Mouse (Mus musculus) left cerebral cortex, postnatal 10 days (tissue): ENCODE data around the gene Cpped1. TPM values are rescaled to one million over a fixed set of nuclear protein-coding genes. Genes with fewer than 3 reads are reported as not detected.

Source experiments
- DNase-seq, 2 experiments: peaks; one replicate each; pipeline ENCODE4 v3.0.0; 2021 to 2022; ENCODE audit warnings: low spot score in 2 of 2, mixed read lengths in 1 of 2; ENCODE audit errors: extremely low spot score in 1 of 2
- intact Hi-C: fragments of 180-260 bp; cut with DNase I; formaldehyde crosslinking; loops from one replicate; pipeline ENCODE4 v1.15.1; 2025
- total RNA-seq, 2 experiments: library from RNA; stranded (reverse); gene quantifications; 2 replicates each; pipeline ENCODE4 v1.2.3; 2021

Cpped1 gene
- 10 to 100 TPM; 28.3 to 29.4 TPM for total RNA-seq

DNA sequence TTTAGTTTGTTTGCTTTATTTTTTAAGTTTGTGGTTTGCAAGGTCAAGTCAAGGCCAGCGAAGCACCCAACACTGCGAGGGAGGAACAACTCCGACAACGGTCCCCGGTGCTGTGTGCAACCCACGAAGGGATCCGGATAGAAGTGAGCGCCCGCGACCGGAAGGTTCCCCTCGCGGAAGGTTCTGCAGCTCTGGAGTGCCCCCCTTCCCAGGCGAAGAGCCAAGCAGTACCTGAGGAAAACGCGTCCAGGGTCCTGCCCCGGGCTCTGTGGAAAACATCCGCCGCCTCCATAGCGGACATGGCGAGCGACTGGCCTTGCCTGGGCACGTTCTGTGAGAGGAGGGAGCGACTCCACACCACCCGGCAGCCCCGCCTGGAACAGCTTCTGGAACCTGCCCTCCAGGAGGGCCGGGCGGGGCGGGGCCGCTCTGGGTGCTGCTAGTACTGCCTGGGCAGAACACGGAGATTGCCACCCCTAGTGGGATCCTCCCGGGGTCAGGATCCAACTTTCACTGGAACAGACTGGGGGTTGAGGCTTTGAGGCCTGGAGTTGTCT is at the start of gene Cpped1:
Cpped1 (minus strand) TSS at position 411 of the 557 bp plus-strand sequence.
- intact Hi-C loops = no loop called here

DNA sequence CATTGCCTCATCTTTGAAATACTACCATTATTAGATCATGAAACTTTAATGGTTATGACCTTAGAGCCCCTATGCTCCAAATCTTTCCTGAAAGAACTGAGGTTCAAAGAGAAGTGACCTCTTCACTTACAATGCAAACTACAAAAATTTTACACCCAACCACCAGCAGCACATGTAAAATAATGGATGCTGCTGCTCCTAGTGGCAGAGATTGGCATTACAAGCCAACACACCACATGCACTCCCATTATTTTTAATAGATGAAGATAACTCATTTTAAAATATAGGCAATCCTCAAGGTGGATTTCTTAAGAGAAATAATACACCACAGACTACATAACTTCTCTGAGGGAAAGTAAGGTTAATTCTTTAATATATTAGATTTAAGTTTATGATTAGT is 31.2 kb upstream of the Cpped1 start:
- intact Hi-C loops = no loop called here
- DNase-seq = no peak

More for the DNA sequence above, at the start of gene Cpped1:
- peak; percentile 83 to 92 for DNase-seq

DNA sequence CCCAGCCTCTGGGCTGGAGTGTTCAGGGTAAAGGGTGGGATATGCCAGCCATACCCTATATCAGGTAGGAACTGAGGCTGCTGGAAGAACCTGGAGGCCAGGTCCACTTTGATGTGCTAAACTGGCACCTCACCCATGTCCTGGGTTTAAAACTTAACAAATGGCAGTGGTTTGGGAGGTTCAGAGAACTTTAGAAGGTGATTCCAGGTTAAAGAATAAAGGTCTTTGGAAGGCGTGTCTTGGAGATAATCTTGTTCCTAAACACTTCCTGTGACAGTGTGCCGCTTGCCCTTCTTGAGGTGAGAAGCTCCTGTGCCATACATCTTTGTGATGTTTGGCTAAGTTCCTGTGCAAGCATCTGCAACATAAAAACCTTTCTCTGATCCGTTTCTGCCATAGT is 1.6 kb upstream of the Cpped1 start:
- no peak for DNase-seq
- intact Hi-C loops = no loop called here

DNA sequence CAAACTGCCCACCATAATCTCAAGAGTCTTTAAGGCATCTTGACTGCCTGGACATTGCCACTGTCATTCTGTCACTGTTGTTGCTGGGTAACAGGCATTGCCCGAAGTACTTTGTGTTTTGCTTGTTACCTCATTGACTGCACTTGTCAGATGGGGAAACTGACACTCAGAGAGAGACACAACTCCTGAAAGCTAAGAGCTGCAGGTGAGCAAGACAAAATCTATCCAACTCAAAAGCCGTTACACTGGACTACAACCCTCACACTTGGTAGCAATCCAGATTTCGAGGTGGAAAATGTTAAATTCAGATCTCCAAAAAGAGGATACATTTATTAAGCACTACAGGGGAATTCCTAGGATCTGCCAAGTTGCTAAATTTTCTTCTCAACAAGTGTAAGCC is 572 bp upstream of the Cpped1 start:
- intact Hi-C loops = no loop called here
- DNase-seq = no peak

DNA sequence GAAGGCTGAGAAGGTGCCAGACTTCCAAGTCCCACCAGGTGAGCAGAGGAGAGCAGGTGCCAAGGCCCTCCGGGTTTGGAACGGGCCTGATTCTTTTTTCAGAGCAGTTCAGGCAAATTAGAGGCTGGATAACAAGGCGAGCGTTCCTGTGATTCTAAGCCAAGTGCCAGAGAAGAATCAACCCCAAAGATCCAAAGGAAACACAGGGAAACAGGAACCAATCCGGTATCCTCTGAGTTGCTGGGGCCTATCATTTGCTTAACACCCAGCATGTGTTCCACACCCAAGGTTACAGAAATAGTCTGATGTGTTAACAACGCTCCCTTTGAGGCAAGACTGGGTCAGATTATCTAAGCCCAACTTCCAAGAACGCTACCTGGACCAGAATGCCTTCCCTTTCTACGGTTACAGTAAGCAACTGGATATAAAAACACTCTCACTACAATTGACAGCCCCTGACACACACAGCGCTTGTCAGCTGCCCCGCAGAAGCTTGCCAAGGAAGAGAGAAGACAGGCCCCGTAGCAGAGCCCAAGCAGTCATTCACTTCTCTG is 707 bp downstream of the Cpped1 start:
- no peak for DNase-seq
- intact Hi-C loops = no loop called here

DNA sequence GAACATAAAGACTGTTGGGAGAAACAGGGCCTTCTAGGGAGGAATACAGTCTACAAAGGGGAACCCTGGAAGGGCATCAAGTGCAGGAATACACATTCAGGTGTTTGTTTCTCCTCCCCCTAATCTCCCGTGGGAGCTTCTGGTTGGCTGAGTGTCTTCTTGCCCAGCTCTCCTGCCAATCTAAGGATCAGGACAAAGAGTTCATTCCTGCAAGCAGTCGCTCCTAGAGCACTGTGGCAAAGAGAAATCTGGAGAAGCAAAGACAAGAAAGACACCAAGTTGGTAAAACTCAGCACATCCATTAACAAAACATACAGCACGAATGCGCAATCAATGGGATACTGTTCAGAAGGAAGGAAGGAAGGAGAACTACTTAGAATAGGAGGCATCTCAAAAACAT is 1.4 kb downstream of the Cpped1 start:
- intact Hi-C loops = no loop called here
- DNase-seq = no peak

DNA sequence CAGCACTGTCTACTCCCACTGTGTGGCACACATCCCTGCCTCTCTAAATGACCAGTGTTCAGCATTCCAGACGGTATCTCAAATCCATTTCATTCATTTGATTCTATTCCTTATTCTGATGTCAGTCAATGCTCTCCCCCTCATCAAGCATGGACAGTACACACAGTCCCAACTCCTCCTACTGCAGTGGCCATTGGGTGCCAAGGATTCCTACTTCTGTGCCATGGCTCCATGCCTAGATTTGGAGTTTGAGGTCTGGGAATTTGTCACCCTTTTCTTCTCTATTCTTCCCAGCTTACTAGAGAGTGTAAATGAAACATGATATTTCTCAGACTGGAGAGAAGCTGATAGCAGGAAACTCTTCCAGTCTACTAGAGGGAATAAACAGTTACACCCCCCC is 2.3 kb downstream of the Cpped1 start:
- intact Hi-C loops = no loop called here
- no peak for DNase-seq

DNA sequence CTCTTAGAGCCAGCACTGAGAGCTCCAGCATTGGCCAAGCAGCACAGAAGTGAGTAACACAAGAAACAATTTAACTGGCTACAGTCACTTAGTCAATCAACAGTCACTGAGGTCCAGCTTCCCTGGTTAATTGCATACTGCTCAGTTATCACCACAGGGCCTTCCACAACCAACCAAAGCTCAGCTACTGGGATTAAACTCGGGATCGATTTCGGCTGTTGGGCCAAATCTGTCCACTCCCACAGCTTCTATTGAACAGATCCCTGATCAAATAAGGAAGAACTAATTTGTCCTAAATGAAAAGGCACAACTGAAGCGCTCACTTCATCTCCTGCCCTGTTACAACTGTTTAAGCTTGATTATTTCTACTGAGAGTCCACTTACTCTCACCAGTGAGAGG is 4.0 kb downstream of the Cpped1 start:
- intact Hi-C loops = no loop called here
- no peak for DNase-seq

DNA sequence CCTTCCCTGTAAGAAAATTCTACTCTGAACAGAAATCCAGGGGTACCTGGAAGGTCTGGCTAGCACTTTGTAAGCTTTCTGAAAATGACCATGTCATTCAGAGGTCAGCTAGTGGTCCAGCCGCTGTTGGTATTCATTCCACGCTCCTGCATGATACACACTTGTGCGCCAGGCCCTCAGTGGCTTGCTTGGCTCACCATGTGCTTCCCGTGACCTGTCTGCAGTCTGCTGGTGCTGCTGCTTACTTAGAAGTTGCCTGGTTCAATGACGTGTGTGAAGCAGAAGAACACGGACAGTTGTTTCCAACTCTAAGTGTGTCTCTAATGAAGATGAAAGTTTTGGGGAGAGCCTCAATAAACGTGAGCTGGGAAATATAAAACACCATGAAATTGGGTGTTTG is 7.2 kb downstream of the Cpped1 start:
- intact Hi-C loops = no loop called here
- DNase-seq = no peak

DNA sequence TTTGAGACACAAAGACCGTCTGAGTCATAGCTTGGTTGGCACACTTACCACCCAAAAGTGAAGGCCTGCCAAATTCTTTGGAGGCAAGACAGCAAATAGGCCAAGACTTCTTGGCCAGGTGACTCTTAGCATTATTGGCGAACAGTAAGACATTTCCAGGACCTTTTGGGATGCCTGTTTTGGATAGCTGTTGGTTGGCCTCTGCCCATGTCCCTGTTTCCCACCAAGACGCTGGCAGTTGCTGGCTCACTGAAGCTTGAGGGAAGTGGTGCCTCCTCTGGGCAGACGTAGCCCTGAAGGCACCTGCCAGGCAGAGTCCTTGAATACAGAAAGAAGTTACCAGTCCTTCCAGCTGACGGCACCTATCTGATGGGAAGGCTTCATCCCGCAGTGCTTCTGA is 8.9 kb downstream of the Cpped1 start:
- no peak for DNase-seq
- intact Hi-C loops = no loop called here

DNA sequence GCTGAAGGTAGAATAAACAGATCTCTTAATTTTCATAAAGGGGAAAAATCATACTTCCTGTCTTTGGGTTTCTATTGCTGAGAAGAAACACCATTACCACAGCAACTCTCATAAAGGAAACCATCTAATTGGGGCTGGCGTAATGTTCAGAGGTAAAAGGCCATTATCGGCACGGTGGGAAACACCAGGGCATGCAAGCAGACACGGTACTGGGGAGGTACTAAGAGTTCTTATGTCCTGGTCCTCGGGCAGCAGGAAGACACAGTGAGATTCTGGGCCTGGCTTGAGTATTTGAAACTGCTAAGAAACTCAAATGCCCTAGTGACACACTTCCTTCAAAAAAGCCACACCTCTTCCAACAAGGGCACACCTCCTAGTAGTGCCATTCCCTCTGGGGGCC is 12.8 kb downstream of the Cpped1 start:
- intact Hi-C loops = no loop called here
- no peak for DNase-seq

DNA sequence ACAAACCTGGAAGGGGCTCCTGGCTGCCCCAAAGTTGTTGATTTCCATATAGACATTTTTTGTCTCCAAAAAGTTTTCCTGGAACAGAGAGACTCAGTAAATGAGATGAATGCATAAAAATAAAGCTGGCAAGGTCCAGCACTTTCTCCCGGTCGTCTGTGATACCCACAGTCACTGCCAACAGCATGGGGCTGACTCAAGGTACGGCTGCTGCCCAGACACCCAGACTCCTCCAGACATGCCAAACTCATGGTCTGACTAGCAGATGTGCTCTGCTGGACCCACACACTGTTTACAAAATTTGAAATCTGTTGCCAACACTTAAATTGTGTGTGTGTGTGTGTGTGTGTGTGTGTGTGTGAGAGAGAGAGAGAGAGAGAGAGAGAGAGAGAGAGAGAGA is 14.4 kb downstream of the Cpped1 start:
- intact Hi-C loops = no loop called here
- no peak for DNase-seq

DNA sequence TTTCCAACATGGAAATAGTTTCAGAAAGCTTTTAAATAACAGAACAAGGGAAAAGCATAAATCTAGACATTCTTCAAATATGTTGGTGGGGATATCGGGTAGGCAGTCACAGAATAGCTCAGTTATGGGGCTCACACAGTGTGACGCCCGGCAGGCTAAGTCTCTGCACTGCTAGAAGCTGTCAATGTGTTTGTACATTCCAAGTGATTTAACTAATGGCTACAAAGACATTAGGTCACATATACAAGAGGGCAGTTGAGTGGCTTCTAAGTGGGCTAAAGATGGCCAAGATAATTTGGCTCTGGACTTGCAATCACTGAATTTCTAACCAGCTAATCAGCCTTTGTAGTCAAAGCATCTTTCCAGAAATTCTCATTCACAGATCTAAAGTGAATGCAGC is 19.1 kb downstream of the Cpped1 start:
- intact Hi-C loops = no loop called here
- DNase-seq = no peak

DNA sequence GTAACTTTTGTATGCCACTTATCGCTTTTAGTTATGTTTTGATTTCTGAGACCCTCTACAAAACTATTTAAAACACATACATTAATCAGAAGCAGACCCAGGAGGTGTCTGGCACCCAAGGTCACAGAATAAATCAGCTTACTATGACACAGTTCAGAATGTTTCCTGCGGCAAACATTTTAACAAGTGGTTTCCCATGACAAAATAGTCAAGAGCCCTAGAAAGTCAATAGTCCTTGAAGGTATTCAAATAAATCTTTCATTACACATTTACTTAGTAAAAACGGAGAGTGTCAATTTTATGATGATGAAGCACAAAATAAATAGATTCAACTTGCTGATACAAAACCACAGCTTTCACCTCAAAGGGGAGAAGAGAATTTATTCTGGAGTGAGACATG is 19.5 kb downstream of the Cpped1 start:
- intact Hi-C loops = no loop called here
- no peak for DNase-seq

DNA sequence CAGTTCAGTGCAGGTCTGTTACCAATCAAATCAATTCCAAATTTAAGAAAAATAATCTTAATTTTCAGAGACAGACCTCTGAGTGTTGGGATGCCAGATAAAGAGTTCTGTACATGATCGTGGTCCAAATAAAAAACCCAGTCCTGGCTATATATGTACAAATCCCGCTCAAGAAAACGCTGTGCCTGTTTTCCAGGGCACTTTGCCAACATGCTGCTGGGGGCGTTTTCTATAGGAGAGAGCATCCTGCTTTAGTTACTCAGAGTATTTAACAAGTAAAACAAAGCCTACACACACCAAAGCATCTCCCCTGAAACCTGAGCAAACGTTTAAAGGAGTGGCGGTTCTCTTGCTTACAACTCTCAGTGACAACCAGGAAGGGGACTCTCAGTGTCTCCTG is 27.4 kb downstream of the Cpped1 start:
- intact Hi-C loops = no loop called here

DNA sequence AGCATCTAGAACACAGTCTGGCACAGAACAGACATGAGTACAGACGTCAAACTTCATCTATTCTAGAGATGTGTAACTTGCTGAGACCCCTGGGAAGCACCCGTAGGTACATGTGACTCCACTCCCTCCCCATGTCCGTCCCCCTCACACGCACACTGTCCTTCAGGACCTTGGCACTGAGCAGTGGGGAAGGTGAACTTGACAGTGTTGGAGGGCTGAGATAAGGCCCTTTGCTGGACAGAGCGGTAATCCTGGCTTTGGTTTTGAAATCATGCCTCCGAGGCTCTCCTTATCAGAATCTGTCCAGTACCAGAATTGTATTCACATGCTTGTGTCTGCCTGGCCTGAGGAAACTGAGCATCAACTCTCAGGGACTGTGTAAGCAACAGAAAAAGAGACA is 28.8 kb downstream of the Cpped1 start:
- intact Hi-C loops = no loop called here
- DNase-seq = no peak

More for the DNA sequence above, 27.4 kb downstream of the Cpped1 start:
- no peak for DNase-seq

DNA sequence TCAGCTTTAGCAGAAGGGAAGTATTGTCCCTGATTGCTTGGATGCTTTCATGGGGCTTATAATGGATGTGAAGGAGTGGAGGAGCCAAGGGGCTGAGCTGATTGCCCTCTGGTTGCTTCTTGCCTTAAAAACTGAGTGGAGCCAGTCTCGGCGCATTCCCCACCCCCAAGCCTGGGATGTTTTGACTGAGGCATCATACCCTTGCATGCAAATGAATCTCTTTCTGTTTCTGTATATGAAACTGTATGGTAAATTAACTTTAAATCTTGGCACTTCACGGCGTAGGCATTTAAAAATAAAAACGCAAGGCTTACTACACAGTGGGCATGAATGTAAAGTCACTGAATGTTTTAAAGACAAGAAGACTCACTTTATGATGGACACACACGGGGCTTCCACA is 30.0 kb downstream of the Cpped1 start:
- no peak for DNase-seq
- intact Hi-C loops = no loop called here

DNA sequence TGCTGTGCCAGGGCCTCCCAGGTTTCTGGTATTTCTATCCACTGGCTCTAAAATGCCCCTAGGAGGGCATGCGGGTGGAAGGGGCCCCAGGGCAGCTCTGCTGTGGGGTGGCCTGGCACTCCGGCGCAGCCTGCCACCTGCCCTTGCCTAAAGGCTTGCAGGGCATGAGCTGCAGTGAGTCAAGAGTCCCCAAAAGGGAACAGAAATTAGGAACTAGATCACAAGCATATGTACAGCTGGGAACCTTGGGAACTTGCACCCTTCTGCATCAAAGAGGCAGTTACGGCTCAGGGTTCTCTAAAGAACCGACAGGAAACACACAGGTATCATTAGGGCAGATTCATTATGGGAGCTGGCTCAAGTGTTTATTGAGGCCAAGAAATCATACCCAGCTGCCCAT is 34.0 kb downstream of the Cpped1 start:
- intact Hi-C loops = no loop called here
- DNase-seq = no peak

DNA sequence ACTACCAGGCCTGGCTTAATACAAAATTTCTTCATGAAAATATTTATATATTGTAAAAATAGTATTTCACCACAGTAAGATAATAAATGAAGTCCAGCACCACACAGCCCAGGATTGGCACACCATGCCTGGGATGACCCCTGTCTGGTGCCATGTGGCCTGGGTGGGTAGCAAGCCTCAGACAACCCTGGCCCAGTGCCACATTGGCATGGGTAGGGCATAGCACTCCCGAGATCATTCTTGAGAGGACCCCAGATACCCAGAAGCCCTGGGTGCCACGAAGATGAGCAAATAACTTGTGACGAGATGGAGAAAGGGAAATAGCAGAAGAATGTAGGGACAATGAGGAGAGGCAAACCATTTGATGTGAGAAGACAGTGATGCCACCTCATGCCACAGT is 36.0 kb downstream of the Cpped1 start:
- intact Hi-C loops = no loop called here
- DNase-seq = no peak

DNA sequence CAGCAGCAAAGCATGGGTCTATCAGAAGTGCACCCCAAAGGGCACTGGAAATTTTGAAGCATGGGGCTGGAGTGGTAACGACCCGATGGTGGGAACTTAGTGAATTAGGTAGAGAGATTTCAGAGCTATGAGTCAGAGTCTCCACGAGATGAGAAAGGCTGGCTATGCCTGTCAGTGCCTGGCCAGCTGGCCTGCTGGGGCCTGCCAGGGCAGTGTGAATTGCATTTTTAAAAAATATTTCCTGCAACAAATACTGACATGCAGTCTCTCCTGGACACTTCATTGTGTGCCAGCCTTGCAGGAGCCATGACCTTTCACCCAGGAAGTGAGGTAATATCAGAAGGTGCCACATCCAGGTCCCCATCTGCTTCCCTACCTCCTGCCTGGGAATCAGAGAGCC is 40.8 kb downstream of the Cpped1 start:
- DNase-seq = no peak
- intact Hi-C loops = no loop called here
